Mouse (Mus musculus) stomach, embryonic 14.5 days (tissue): ENCODE results near the gene Nkain2. TPM values are rescaled to one million over a fixed set of nuclear protein-coding genes. Genes with fewer than 3 reads are reported as not detected.

Experiments
- ATAC-seq: fragments of 200-750 bp; cut with Nextera tagmentation; 2 replicates; pipeline ENCODE4 v1.8.0; 2017; ENCODE audit warnings: low read depth, moderate TSS enrichment; ENCODE audit not compliant: insufficient number of reproducible peaks, insufficient read depth, low FRiP score
- H3K27ac ChIP-seq: fragments of 300-500 bp; sonication (generic); 2 replicates; pipeline ENCODE4 v1.5.1; 2014; ENCODE audit warnings: mild to moderate bottlenecking, low read length, moderate library complexity, mixed read lengths
- H3K27me3 ChIP-seq: fragments of 300-500 bp; sonication (generic); 2 replicates; pipeline ENCODE4 v1.6.1; 2014; ENCODE audit warnings: low read length, control low read depth, mixed read lengths; ENCODE audit not compliant: control insufficient read depth, insufficient read depth
- H3K36me3 ChIP-seq: fragments of 300-500 bp; sonication (generic); 2 replicates; pipeline ENCODE4 v1.6.1; 2014; ENCODE audit warnings: mild to moderate bottlenecking, control low read depth, low read length, moderate library complexity, mixed read lengths; ENCODE audit not compliant: control insufficient read depth, insufficient read depth
- H3K4me1 ChIP-seq: fragments of 300-500 bp; sonication (generic); 2 replicates; pipeline ENCODE4 v1.6.1; 2014; ENCODE audit warnings: low read length, control low read depth, mixed read lengths; ENCODE audit not compliant: control insufficient read depth, insufficient read depth
- H3K4me2 ChIP-seq: fragments of 300-500 bp; sonication (generic); replicated peaks from 2 replicates; pipeline ENCODE4 v1.6.1; 2014; ENCODE audit warnings: low read depth, low read length, control low read depth
- H3K4me3 ChIP-seq: fragments of 300-500 bp; sonication (generic); 2 replicates; pipeline ENCODE4 v1.5.1; 2014; ENCODE audit warnings: low read depth, low read length, control low read depth
- H3K9ac ChIP-seq: fragments of 300-500 bp; sonication (generic); replicated peaks from 2 replicates; pipeline ENCODE4 v1.6.1; 2014; ENCODE audit warnings: low read depth, mild to moderate bottlenecking, control low read depth, low read length, moderate library complexity, mixed read lengths
- H3K9me3 ChIP-seq: fragments of 300-500 bp; sonication (generic); 2 replicates; pipeline ENCODE4 v1.6.1; 2016; ENCODE audit warnings: low read depth, low read length, control low read depth; ENCODE audit not compliant: control insufficient read depth
- WGBS: fragments of 180-500 bp; shearing (Covaris S2); extraction: QIAGEN DNeasy Blood & Tissue Kit; methylation state at CpG from one replicate; pipeline ENCODE4 v1.1.7; 2014; 5-methylcytosine and 5-hydroxymethylcytosine counted together
- polyA plus RNA-seq: library from polyadenylated mRNA; unstranded; fragments of >200 nt; fragmentation: Nextera tagmentation; extraction: Ambion mirVana; gene quantifications from 2 replicates; pipeline ENCODE4 v1.2.1, GENCODE M21; 2014

The Nkain2 gene
- polyA plus RNA-seq, 1 experiment from 2014 or later = 1.9 TPM

- H3K4me2 ChIP-seq = no peak overlapping the region
- WGBS = 82% methylated on average over 6 of the region's 6 CpGs
These were observed 829.9 kb downstream of the Nkain2 start for GRCm38 (mm10) chr10:32060396-32060795.

DNA sequence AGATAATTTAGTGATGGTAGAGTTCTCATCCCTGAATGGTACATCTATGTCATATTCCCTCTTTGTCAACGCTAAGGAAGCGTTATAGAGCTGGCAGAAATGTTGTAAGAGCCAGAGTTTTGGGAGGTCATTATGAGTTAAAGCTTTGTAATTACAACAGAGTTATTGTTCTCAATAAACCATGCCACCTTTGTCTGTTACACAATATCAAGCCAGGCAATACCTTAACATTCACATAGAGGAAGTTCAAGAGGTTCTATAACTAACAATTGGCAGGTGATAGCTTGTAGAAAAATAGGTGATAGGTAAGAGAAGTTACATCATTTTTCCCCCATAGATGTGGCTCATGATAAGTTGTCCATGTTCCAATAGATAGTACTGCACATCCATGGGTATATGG, 832.0 kb downstream of the Nkain2 start:
- WGBS = 89% methylated on average over 2 of the region's 2 CpGs
- Histone ChIP-seq H3K4me2 (no peak overlapping the region), H3K9ac (no peak overlapping the region), H3K27me3 (no peaks in the 10 kb centered on the region), H3K9me3 (no peaks in the 10 kb centered on the region), H3K27ac (no peak overlapping the region), H3K36me3 (no peaks in the 10 kb centered on the region), H3K4me3 (no peak overlapping the region), H3K4me1 (no peaks in the 10 kb centered on the region)
- no peak for ATAC-seq

More at GRCm38 (mm10) chr10:32060396-32060795, 829.9 kb downstream of the Nkain2 start:
- Histone ChIP-seq H3K9ac (no peak overlapping the region), H3K27me3 (no peaks in the 10 kb centered on the region), H3K27ac (no peak overlapping the region), H3K4me3 (no peak overlapping the region), H3K4me1 (no peaks in the 10 kb centered on the region), H3K36me3 (no peaks in the 10 kb centered on the region), H3K9me3 (no peaks in the 10 kb centered on the region)
- ATAC-seq = no peak

GRCm38 (mm10) chr10:32052546-32053295, 837.5 kb downstream of the Nkain2 start:
- Histone ChIP-seq H3K4me2 (no peak overlapping the region), H3K9ac (no peak overlapping the region), H3K9me3 (no peaks in the 10 kb centered on the region), H3K4me3 (no peak overlapping the region), H3K27me3 (no peaks in the 10 kb centered on the region), H3K27ac (no peak overlapping the region), H3K4me1 (no peaks in the 10 kb centered on the region), H3K36me3 (no peaks in the 10 kb centered on the region)
- 78% methylated on average over 5 of the region's 5 CpGs for WGBS
- ATAC-seq = no peak

DNA sequence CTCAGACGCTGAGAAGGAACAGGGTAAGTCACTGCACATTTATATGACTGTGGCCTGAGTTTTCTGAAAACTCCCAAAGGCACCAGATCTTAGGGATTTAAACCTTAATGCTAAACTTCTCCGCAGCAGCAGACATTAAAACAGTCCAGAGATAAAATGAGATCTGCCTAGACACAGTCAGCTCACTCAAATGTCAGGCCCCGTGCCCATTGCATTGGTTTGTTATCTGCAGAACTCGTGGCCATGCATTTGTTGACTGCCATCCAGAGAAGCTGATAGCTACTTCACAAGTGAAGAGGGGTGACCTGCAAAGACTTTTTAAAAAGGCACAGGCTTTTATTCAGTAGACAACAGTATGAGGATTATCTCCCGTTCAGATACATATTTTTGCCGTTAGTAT, 838.2 kb downstream of the Nkain2 start:
- no peaks in the 10 kb centered on the region for H3K27me3 ChIP-seq
- H3K4me2 ChIP-seq = no peak overlapping the region
- H3K4me3 ChIP-seq = no peak overlapping the region
- H3K27ac ChIP-seq = no peak overlapping the region
- H3K9ac ChIP-seq = no peak overlapping the region
- WGBS = 73% methylated on average over 6 of the region's 6 CpGs
- ATAC-seq = no peak
- no peaks in the 10 kb centered on the region for H3K4me1 ChIP-seq
- H3K36me3 ChIP-seq = no peaks in the 10 kb centered on the region
- H3K9me3 ChIP-seq = no peaks in the 10 kb centered on the region

DNA sequence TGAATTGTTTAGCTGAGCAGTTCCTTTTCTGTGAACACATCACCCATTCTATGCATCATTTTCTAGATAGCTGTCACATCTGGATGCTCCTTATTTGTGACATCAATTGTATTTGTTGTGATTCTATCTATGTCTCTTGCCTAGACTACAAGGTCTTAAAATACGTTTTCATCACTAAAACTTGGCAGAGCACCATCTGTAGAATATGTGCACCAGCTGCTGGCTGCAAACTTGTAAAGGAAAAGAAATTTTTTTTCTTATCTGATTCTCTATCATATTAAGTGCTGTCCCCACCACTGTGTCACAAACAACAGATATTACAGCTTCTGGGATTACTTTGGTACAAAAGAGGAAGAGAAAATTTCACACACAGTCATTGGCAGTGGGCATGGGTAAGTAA, 860.3 kb downstream of the Nkain2 start:
- no peaks in the 10 kb centered on the region for H3K9me3 ChIP-seq
- no peak overlapping the region for H3K4me3 ChIP-seq
- no peak overlapping the region for H3K4me2 ChIP-seq
- no peaks in the 10 kb centered on the region for H3K36me3 ChIP-seq
- 44% methylated on average over 1 of the region's 1 CpGs for WGBS
- no peaks in the 10 kb centered on the region for H3K27me3 ChIP-seq
- ATAC-seq = no peak
- H3K9ac ChIP-seq = no peak overlapping the region
- no peak overlapping the region for H3K27ac ChIP-seq
- H3K4me1 ChIP-seq = no peaks in the 10 kb centered on the region

DNA sequence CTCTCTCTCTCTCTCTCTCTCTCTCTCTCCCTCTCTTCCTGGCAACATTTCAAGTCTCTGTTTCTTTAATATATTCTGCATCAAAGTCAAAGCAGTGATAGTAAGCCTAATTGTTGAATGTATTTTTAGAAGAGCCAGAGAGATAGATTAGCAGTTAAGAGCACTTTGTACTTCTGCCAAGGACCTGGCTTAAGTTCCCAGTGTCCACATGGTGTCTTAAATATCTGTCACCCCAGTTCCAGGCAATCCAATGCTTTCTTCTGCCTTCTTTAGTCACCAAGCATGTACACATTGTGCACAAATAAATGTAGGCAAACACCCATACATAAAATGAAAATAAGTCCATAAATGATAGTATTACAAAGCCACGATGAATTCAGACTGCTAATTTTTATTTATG, 871.9 kb downstream of the Nkain2 start:
- Histone ChIP-seq H3K4me2 (no peak overlapping the region), H3K4me3 (no peak overlapping the region), H3K9ac (no peak overlapping the region), H3K4me1 (no peaks in the 10 kb centered on the region), H3K36me3 (no peaks in the 10 kb centered on the region), H3K27ac (no peak overlapping the region), H3K27me3 (no peaks in the 10 kb centered on the region), H3K9me3 (no peaks in the 10 kb centered on the region)
- 41% methylated on average over 1 of the region's 1 CpGs for WGBS
- ATAC-seq = no peak

- no peak overlapping the region for H3K9ac ChIP-seq
- no peak overlapping the region for H3K27ac ChIP-seq
- H3K4me1 ChIP-seq = no peaks in the 10 kb centered on the region
- WGBS = 88% methylated on average over 1 of the region's 1 CpGs
- no peaks in the 10 kb centered on the region for H3K9me3 ChIP-seq
- ATAC-seq = no peak
- no peak overlapping the region for H3K4me2 ChIP-seq
- H3K4me3 ChIP-seq = no peak overlapping the region
- no peaks in the 10 kb centered on the region for H3K36me3 ChIP-seq
- H3K27me3 ChIP-seq = no peaks in the 10 kb centered on the region
These were observed 889.0 kb downstream of the Nkain2 start for GRCm38 (mm10) chr10:32001216-32001753.

DNA sequence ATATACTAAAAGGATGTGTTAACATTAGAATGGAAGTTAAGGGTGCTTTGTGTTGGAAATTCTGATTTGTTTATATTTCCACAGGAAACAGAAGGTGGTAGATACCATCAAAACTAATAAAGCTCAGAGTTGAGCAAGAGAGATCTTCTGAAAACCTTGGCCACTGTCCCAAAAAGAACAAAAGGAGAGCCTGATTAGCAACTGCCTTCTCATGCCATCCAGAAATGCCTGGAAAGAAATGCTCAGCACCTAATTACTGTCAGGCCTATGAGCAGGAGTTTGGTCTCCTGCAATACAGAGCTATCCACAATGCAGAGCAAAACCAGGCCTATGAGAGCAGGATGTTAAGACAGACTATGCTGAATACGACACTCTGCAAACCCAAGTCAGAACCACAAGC, 897.1 kb downstream of the Nkain2 start:
- H3K27ac ChIP-seq = no peak overlapping the region
- 77% methylated on average over 1 of the region's 1 CpGs for WGBS

DNA sequence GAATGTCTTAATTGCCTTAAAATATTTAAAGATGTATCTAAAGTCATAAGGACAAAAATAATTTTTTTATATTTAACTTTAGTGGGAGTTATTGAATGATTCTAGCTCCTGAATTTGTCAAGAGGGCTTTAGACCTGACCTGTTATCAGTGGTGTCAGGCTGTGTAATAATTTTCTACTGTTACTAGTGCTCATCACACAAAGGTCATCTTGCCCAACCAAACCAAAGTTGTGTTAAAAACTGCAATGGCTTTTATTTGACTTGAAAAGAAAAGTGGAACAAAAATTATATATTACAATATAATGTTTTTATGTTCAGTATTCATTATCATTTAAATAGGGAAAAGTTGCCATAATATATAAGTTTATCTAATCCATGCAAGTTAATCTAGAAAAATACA, 911.9 kb downstream of the Nkain2 start:
- H3K9ac ChIP-seq = no peak overlapping the region
- H3K27me3 ChIP-seq = no peaks in the 10 kb centered on the region
- no peaks in the 10 kb centered on the region for H3K36me3 ChIP-seq
- H3K4me2 ChIP-seq = no peak overlapping the region
- ATAC-seq = no peak
- H3K4me3 ChIP-seq = no peak overlapping the region
- no peaks in the 10 kb centered on the region for H3K4me1 ChIP-seq
- no peak overlapping the region for H3K27ac ChIP-seq
- no peaks in the 10 kb centered on the region for H3K9me3 ChIP-seq

More for the DNA sequence above, 897.1 kb downstream of the Nkain2 start:
- no peak overlapping the region for H3K4me3 ChIP-seq
- no peaks in the 10 kb centered on the region for H3K27me3 ChIP-seq
- ATAC-seq = no peak
- no peak overlapping the region for H3K9ac ChIP-seq
- H3K9me3 ChIP-seq = no peaks in the 10 kb centered on the region
- H3K4me1 ChIP-seq = no peaks in the 10 kb centered on the region
- no peaks in the 10 kb centered on the region for H3K36me3 ChIP-seq
- no peak overlapping the region for H3K4me2 ChIP-seq
